Mouse (Mus musculus) liver, embryonic 15.5 days (tissue): ENCODE results near the gene Dbp. TPM values are rescaled to one million over a fixed set of nuclear protein-coding genes. Genes with fewer than 3 reads are reported as not detected.
A peak's percentile ranks its signal among the peaks of the same experiment; 100 is the strongest.

ENCODE experiments used
- ATAC-seq: fragments of 200-750 bp; cut with Nextera tagmentation; 2 replicates; pipeline ENCODE4 v1.8.0; 2017; ENCODE audit warnings: moderate number of reproducible peaks, mild to moderate bottlenecking, moderate library complexity; ENCODE audit not compliant: insufficient read depth
- H3K27ac ChIP-seq: fragments of 300-500 bp; sonication (generic); replicated peaks from 2 replicates; pipeline ENCODE4 v1.5.1; 2015; ENCODE audit warnings: mild to moderate bottlenecking, inconsistent platforms
- H3K27me3 ChIP-seq: fragments of 300-500 bp; sonication (generic); 2 replicates; pipeline ENCODE4 v1.6.1; 2015; ENCODE audit warnings: mild to moderate bottlenecking, inconsistent platforms
- H3K36me3 ChIP-seq: fragments of 300-500 bp; sonication (generic); replicated peaks from 2 replicates; pipeline ENCODE4 v1.6.1; 2015; ENCODE audit warnings: moderate library complexity, mild to moderate bottlenecking, inconsistent platforms
- H3K4me1 ChIP-seq: fragments of 300-500 bp; sonication (generic); replicated peaks from 2 replicates; pipeline ENCODE4 v1.6.1; 2015; ENCODE audit warnings: inconsistent platforms
- H3K4me2 ChIP-seq: fragments of 300-500 bp; sonication (generic); 2 replicates; pipeline ENCODE4 v1.6.1; 2015; ENCODE audit warnings: moderate library complexity, mild to moderate bottlenecking, inconsistent platforms
- H3K4me3 ChIP-seq: fragments of 300-500 bp; sonication (generic); replicated peaks from 2 replicates; pipeline ENCODE4 v1.5.1; 2015; ENCODE audit warnings: mild to moderate bottlenecking, inconsistent platforms
- H3K9ac ChIP-seq: fragments of 300-500 bp; sonication (generic); 2 replicates; pipeline ENCODE4 v1.6.1; 2015; ENCODE audit warnings: moderate library complexity, mild to moderate bottlenecking, inconsistent platforms
- H3K9me3 ChIP-seq: fragments of 300-500 bp; sonication (generic); replicated peaks from 2 replicates; pipeline ENCODE4 v1.6.1; 2016; ENCODE audit warnings: inconsistent platforms
- WGBS: fragments of 180-500 bp; shearing (Covaris S2); methylation state at CpG from one replicate; pipeline ENCODE4 v1.1.7; 2015; ENCODE audit warnings: mixed read lengths; ENCODE audit not compliant: insufficient replicate concordance; 5-methylcytosine and 5-hydroxymethylcytosine counted together
- polyA plus RNA-seq: library from polyadenylated mRNA; unstranded; fragments of >200 nt; fragmentation: Nextera tagmentation; extraction: Ambion mirVana; gene quantifications from 2 replicates; pipeline ENCODE4 v1.2.1, GENCODE M21; 2015

Gene Dbp
- polyA plus RNA-seq, 1 experiment from 2014 or later: 0.46 TPM

DNA sequence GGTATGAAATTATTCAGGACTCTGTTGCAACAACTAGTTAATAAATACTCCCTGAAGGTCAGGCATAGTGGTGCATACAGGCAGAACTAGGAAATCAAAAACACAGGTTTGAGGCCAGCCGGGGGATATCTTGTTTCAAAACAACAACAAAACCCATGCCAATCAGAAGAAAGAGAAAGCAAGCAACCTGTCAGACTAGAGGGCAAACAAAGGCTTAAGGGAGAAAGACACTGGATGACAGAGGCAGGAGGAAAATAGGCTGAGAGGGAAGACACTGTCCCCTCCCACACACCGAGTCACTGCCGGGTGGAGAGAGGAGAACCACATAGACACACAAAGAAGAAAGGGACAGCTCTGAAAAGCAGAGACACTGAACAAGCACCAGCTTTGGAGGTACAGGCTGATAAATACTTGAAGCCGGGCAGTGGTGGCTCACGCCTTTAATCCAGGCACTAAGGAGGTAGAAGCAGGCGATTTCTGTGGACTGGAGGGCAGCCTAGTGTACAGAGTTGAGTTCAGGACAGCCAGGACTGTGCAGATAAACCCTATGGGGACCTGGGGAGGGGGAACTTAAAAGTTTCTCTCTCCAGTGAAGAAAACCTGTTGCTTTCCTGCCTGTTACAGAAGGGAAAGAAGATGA lies 9.1 kb downstream of the Dbp start:
- H3K27ac ChIP-seq: peak overlapping the region; percentile 78
- H3K4me1 ChIP-seq: peaks cover 56% of the 10 kb centered on the region
- H3K4me2 ChIP-seq: peak overlapping the region; percentile 95
- H3K36me3 ChIP-seq: peaks cover 38% of the 10 kb centered on the region
- ATAC-seq: no peak
- no peaks in the 10 kb centered on the region for H3K9me3 ChIP-seq
- 70% methylated on average over 6 of the region's 6 CpGs for WGBS
- no peaks in the 10 kb centered on the region for H3K27me3 ChIP-seq
- 0 out of 2 replicates have a peak overlapping the region, but pooled peaks have one; percentile 4 for H3K9ac ChIP-seq
- peak overlapping the region; percentile 90 for H3K4me3 ChIP-seq

DNA sequence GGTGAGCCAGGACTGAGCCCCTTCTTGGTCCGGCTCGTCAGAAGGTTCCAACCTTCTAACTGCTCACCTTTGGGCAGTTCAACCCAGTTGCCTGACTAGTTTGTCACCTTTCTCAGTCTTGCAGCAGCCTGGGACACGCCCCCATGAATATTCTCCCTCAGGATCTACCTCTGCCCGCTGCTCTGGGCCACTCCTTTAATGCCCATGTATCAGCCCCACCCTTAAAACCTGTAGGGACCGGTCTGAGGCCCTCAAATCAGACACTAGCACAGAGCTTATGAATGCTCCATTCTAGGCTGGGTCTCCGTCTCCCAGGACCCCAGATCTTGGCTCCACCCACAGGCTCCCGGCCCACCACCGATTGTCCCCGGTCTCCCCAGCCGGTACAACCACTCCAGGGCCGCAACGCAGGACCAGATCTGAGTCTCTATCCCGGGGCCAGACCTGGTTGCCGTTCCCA lies 9.8 kb downstream of the Dbp start:
- H3K4me1 ChIP-seq: peaks cover 62% of the 10 kb centered on the region
- H3K4me2 ChIP-seq: peak overlapping the region; percentile 95
- no peaks in the 10 kb centered on the region for H3K9me3 ChIP-seq
- 11% methylated on average over 14 of the region's 14 CpGs for WGBS
- H3K27ac ChIP-seq: peak overlapping the region; percentile 78
- H3K4me3 ChIP-seq: peak overlapping the region; percentile 90
- no peaks in the 10 kb centered on the region for H3K27me3 ChIP-seq
- peaks cover 44% of the 10 kb centered on the region for H3K36me3 ChIP-seq
- ATAC-seq: peak; percentile 59
- H3K9ac ChIP-seq: peak overlapping the region; percentile 60

DNA sequence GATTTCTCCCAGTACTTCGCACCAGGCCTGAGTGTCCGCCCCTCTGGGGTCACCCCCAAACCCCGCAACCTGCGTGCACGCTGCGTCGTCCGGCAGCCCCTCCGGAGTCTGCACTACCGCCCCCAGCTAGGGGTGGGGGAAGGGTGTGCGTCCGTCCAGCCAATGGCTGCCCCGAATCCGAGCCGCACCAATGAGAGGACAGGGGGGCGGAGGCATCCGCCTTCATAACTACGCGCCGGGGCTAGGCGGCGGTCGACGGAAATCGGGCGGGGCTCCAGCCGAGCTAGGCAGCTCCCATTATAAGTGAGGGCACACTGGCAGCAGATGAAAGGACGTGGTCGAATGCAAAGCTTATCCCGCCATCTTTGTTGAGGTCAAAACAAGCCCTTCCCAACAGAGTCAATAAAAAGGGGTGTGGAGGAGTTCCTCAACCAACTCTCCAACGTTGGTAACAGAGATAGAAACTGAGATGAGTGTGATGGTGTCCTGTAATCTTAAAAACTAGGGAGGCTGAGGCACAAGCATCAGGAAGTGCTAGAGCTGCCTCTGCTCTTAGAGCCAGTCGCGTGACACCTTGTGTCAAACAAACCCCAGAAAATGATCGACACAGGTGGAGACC lies 10.3 kb downstream of the Dbp start, which contains the start of gene Rpl18:
Rpl18 (plus strand) TSS at position 368 of the 619 bp plus-strand sequence.
- Histone ChIP-seq H3K36me3 (peaks cover 49% of the 10 kb centered on the region), H3K9me3 (no peaks in the 10 kb centered on the region), H3K4me1 (peaks cover 67% of the 10 kb centered on the region), H3K4me3 (peak within 1 kb of the TSS; percentile 90), H3K27ac (peak within 1 kb of the TSS; percentile 80), H3K4me2 (peak within 1 kb of the TSS; percentile 95), H3K9ac (peak within 1 kb of the TSS; percentile 81), H3K27me3 (no peaks in the 10 kb centered on the region)
- ATAC-seq: peak; percentile 85
- 5% methylated on average over 34 of the region's 34 CpGs for WGBS

DNA sequence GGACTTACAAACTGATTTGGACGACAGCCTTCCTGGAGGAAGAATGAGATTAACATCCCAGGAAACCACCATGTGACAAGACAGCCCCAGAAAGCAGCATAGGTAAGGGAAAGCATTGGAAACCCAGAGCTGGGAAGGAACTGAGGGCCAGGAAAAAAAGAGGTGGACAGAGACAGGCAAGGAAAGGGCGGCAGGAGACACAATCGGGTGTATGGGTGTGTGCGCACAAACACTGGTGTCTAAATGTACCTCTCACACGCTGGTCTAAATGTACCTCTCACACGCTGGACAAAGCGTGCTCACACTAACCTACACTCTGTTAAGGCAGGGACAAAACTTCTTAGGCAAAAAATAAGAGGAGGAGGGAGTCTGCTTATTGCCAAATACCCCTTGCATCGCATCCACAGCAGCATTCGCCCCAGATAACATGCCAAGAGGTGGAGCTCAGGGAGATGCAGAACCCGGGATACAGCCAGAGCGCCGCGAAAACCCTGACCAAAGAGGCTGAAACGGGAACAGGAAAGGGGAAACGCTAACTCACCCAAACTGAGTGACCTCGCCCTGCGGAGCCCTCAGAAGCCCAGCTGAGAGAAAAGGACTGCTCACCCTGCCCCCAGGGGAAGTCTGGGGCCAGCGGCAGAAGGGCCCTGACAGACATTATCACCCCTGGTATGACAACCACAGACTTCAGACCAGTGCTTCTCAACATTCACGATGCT lies 11.0 kb downstream of the Dbp start:
- Histone ChIP-seq H3K9me3 (no peaks in the 10 kb centered on the region), H3K27ac (peak overlapping the region; percentile 80), H3K4me3 (peak overlapping the region; percentile 90), H3K27me3 (no peaks in the 10 kb centered on the region), H3K36me3 (peaks cover 49% of the 10 kb centered on the region), H3K9ac (peak overlapping the region; percentile 81), H3K4me1 (peaks cover 73% of the 10 kb centered on the region), H3K4me2 (peak overlapping the region; percentile 95)
- 46% methylated on average over 19 of the region's 19 CpGs for WGBS
- ATAC-seq: no peak

DNA sequence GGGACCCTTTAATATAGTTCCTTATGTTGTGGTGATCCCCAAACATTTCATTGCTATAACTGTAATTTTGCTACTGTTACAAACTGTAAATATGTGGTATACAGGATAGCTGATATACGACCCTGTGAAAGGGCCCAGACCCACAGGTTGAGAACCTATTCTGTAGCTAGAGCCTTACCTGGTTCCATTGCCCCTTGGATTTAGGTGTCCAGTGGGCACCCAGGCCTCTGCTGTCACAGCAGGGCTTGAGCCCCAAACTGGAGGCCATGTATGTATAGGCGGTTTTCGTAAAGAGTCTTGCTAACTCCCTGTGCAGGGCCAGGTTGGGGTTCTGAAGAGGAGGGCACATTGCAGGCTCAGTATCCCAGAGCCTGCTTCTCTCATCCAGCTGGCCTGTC lies 11.6 kb downstream of the Dbp start:
- Histone ChIP-seq H3K4me1 (peaks cover 76% of the 10 kb centered on the region), H3K4me3 (peak overlapping the region; percentile 90)
- WGBS: 74% methylated on average over 3 of the region's 3 CpGs

DNA sequence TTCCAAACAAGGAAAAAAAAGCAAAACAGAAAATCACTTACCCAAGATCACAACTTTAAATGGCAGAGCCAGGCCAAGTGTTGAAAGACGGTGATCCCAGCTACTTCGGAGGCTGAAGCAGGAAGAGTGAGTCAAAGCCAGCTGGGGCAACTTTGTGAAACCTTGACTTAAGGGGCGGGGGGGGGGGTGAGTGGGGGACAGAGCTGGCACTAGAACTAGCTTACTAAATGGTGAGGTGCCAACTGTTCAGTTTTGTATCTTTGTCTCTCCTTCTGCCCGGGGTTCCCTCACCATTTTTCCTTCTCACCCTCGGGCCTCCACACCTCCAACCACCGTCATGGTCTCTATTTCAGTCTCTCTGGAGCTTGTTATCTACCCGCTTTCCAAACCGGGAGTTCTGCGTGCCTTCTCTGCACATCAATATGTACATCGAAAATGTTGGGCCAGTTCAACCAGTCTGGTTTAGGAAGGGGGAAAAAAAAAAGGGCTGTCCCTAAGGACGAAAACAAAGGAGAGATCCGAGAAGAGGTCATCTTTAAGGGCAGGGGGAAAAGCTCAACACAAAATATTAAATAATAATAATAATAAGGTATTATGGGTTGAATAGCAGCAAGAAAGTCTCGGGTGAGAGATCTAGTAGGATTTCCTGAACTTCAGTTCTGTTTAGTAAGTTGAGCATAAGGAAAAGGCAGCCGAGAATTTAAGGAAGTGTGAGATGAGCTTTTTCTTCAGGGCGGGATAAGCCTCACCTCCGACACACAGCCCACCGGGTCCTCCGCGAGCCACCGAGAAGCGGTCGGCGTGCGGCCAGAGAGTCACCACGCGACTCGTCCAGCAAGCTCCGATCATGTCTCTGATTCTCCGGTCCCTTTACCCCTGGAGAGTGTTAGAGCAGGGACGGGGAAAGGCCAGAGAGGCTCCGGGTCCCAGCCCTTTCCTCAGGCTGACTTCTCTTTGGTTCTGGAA lies 12.3 kb downstream of the Dbp start:
- Histone ChIP-seq H3K4me1 (peaks cover 75% of the 10 kb centered on the region), H3K4me2 (peak overlapping the region; percentile 95), H3K9me3 (no peaks in the 10 kb centered on the region), H3K27ac (peak overlapping the region; percentile 80), H3K9ac (peak overlapping the region; percentile 81), H3K36me3 (peaks cover 49% of the 10 kb centered on the region), H3K27me3 (no peaks in the 10 kb centered on the region), H3K4me3 (peak overlapping the region; percentile 90)
- peak; percentile 26 for ATAC-seq
- WGBS: 5% methylated on average over 31 of the region's 31 CpGs

More for the DNA sequence above, 11.6 kb downstream of the Dbp start:
- Histone ChIP-seq H3K9me3 (no peaks in the 10 kb centered on the region), H3K27ac (peak overlapping the region; percentile 80), H3K36me3 (peaks cover 49% of the 10 kb centered on the region), H3K4me2 (peak overlapping the region; percentile 95), H3K27me3 (no peaks in the 10 kb centered on the region), H3K9ac (peak overlapping the region; percentile 81)
- ATAC-seq: no peak

DNA sequence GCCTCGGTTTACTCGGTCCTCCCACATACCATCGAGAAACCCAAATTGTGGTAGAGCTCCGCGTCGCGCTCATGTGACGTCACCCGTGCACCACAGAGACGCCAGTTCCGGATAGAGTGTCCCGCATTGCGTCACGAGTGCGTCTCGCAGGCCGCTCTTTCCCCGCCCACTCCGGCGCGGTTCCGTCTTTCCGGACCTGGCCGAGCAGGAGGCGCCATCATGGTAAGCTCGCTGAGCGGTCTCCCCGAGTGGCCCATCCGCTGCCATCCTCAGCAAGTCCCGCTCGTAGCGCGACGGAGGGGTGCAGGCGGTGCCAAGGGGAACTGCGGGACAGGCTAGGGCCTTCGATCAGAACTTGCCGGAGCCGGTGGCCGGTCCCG lies 13.0 kb downstream of the Dbp start, which contains the start of gene Sphk2:
Sphk2 (minus strand) TSS at position 85 of the 380 bp plus-strand sequence.
- peak within 1 kb of the TSS; percentile 95 for H3K4me2 ChIP-seq
- WGBS: under 1% methylated on average over 41 of the region's 41 CpGs
- H3K4me1 ChIP-seq: peaks cover 69% of the 10 kb centered on the region
- H3K27me3 ChIP-seq: no peaks in the 10 kb centered on the region
- H3K36me3 ChIP-seq: peaks cover 48% of the 10 kb centered on the region
- peak within 1 kb of the TSS; percentile 90 for H3K4me3 ChIP-seq
- peak within 1 kb of the TSS; percentile 91 for H3K9ac ChIP-seq
- peak within 1 kb of the TSS; percentile 80 for H3K27ac ChIP-seq
- ATAC-seq: peak; percentile 64
- H3K9me3 ChIP-seq: no peaks in the 10 kb centered on the region

DNA sequence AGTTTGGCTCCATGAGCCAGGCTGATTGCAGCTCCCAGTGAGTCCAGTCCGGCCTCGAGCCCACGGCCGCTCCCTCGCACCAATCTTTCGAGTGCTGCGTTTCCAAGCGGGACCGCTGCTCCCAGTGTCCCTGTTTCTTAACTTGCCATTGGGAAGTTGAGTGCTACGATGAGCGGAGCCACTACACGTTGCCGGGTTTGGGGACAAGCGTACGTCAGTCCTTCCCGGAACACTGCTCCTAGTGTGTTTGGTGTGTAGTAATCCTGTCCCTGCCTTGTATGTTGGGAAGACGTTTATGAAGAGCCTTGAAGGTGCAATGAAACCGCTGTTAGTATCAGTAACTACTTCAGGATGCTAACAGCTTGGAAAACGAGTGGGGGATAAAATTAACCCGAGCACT lies 13.4 kb downstream of the Dbp start:
- H3K4me3 ChIP-seq: peak overlapping the region; percentile 90
- WGBS: under 1% methylated on average over 20 of the region's 20 CpGs
- H3K4me1 ChIP-seq: peaks cover 64% of the 10 kb centered on the region
- H3K27me3 ChIP-seq: no peaks in the 10 kb centered on the region
- peaks cover 48% of the 10 kb centered on the region for H3K36me3 ChIP-seq
- H3K27ac ChIP-seq: peak overlapping the region; percentile 75
- H3K9me3 ChIP-seq: no peaks in the 10 kb centered on the region
- H3K9ac ChIP-seq: peak overlapping the region; percentile 91
- peak overlapping the region; percentile 95 for H3K4me2 ChIP-seq
- ATAC-seq: no peak

DNA sequence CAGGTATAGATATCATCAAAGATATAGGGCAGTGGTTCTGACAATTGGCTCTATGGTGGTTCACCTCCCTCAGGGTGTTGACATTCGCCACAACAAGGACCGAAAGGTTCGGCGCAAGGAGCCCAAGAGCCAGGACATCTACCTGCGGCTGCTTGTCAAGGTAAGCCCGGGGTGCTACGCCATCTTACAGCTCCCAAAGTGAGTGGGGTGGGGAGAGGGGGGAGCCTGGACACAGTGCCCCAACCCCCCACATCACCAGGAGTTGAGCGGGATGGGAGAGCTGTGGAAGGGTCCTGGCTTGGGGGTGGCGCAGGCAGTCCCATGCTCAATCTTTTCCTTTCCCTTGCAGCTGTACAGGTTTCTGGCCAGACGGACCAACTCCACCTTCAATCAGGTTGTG lies 14.3 kb downstream of the Dbp start:
- Histone ChIP-seq H3K4me2 (peak overlapping the region; percentile 95), H3K4me3 (peak overlapping the region; percentile 90), H3K9ac (peak overlapping the region; percentile 91), H3K9me3 (no peaks in the 10 kb centered on the region), H3K27ac (peak overlapping the region; percentile 75), H3K27me3 (no peaks in the 10 kb centered on the region), H3K4me1 (peaks cover 56% of the 10 kb centered on the region), H3K36me3 (peaks cover 51% of the 10 kb centered on the region)
- 64% methylated on average over 10 of the region's 10 CpGs for WGBS
- ATAC-seq: no peak

DNA sequence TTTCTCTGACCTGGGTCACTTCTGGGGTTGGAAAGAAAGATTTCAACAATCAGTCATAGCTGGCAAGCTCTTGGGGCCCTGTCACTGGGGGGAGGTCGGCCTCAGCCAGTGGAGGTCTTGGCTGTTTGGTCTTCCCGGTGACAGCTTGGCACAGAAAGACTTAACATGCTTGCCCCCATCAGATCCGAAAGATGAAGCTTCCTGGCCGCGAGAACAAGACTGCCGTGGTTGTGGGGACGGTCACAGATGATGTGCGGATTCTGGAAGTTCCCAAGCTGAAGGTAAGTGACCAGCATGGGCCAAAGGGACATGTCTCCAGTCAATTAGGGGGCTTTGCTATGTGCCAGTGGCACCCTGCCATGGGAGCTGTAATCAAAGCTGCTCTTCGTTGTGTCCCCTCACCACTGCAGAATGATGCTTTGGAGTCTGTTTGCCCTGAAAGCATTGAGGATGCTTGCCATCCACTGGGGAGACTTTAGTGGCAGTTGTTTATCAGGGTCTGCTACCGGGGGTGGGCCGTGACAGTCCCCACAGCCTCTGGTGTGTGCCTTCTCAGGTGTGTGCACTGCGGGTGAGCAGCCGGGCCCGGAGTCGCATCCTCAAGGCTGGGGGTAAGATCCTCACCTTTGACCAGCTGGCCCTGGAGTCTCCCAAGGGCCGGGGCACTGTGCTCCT lies 15.0 kb downstream of the Dbp start:
- peaks cover 58% of the 10 kb centered on the region for H3K36me3 ChIP-seq
- peak overlapping the region; percentile 90 for H3K4me3 ChIP-seq

More for the DNA sequence above, 15.0 kb downstream of the Dbp start:
- Histone ChIP-seq H3K27me3 (no peaks in the 10 kb centered on the region), H3K9ac (peak overlapping the region; percentile 91; the same call in 1 of the 2 replicates), H3K4me2 (peak overlapping the region; percentile 95), H3K4me1 (peaks cover 49% of the 10 kb centered on the region), H3K9me3 (no peaks in the 10 kb centered on the region), H3K27ac (0 out of 2 replicates have a peak overlapping the region, but pooled peaks have one; percentile 19)
- no peak for ATAC-seq
- 81% methylated on average over 16 of the region's 16 CpGs for WGBS
